Mouse (Mus musculus): Measurements from ENCODE around the gene Fam78a. TPM values are rescaled to one million over a fixed set of nuclear protein-coding genes. Genes with fewer than 3 reads are reported as not detected.
A peak's percentile ranks its signal among the peaks of the same experiment; 100 is the strongest.

Gene Fam78a
- polyA plus RNA-seq, 1 experiment from 2014 or later: 1.5 TPM

- H3K4me3 ChIP-seq: no peak overlapping the region
- no peak for DNase-seq (ENCODE audit: extremely low spot score, low spot score)
- peaks cover 9% of the 10 kb centered on the region for H3K4me1 ChIP-seq
- no peak overlapping the region for H3K27ac ChIP-seq
- peaks cover 5% of the 10 kb centered on the region; the same call in 1 of the 2 replicates for H3K9me3 ChIP-seq
- 94% methylated on average over 20 of the region's 20 CpGs for WGBS
- no peaks in the 10 kb centered on the region for H3K36me3 ChIP-seq (replicated peaks)
- H3K27me3 ChIP-seq (ENCODE audit: poor library complexity, severe bottlenecking): no peaks in the 10 kb centered on the region
These were observed 35.4 kb upstream of the Fam78a start for GRCm38 (mm10) chr2:32119802-32120750.

GRCm38 (mm10) chr2:32115851-32116268 lies 31.2 kb upstream of the Fam78a start:
- 93% methylated on average over 4 of the region's 4 CpGs for WGBS
- DNase-seq (ENCODE audit: extremely low spot score, low spot score): no peak
- no peaks in the 10 kb centered on the region for H3K27me3 ChIP-seq (ENCODE audit: poor library complexity, severe bottlenecking)

DNA sequence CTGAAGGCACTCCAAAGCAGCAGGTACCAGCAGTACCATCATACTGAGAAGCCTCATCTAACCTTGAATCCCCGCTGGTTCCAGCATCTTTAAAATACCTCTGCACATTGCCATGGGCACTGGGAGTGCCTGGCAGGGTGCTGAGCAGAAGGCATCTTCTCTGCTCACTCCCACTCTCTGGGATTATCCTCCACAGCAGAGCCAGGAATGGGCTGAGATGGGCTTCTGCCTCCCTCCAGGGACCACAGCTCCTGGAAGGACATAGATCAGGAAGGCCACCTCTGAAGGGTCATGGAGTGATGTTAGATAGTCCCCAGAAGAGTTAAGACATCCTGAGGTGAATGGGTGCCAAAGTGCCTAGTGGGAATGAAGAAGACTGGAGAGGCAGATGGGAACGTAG lies 27.9 kb upstream of the Fam78a start:
- no peaks in the 10 kb centered on the region for H3K4me1 ChIP-seq
- H3K9me3 ChIP-seq: peaks cover 5% of the 10 kb centered on the region; the same call in 1 of the 2 replicates
- H3K36me3 ChIP-seq (replicated peaks): no peaks in the 10 kb centered on the region
- no peak overlapping the region for H3K4me3 ChIP-seq
- no peaks in the 10 kb centered on the region for H3K27me3 ChIP-seq (ENCODE audit: poor library complexity, severe bottlenecking)
- WGBS: 81% methylated on average over 2 of the region's 2 CpGs
- no peak for DNase-seq (ENCODE audit: extremely low spot score, low spot score)
- no peak overlapping the region for H3K27ac ChIP-seq

More at GRCm38 (mm10) chr2:32115851-32116268, 31.2 kb upstream of the Fam78a start:
- H3K36me3 ChIP-seq (replicated peaks): no peaks in the 10 kb centered on the region
- H3K9me3 ChIP-seq: peaks cover 5% of the 10 kb centered on the region; the same call in 1 of the 2 replicates
- H3K27ac ChIP-seq: no peak overlapping the region
- no peaks in the 10 kb centered on the region for H3K4me1 ChIP-seq
- no peak overlapping the region for H3K4me3 ChIP-seq

- Histone ChIP-seq H3K27ac (no peak overlapping the region), H3K4me1 (no peaks in the 10 kb centered on the region; the same call in 1 of the 2 replicates), H3K27me3 (ENCODE audit: poor library complexity, severe bottlenecking) (no peaks in the 10 kb centered on the region), H3K9me3 (peaks cover 1% of the 10 kb centered on the region; the same call in 1 of the 2 replicates), H3K36me3 (replicated peaks) (no peaks in the 10 kb centered on the region), H3K4me3 (no peak overlapping the region)
- no peak for DNase-seq (ENCODE audit: extremely low spot score, low spot score)
- WGBS: 96% methylated on average over 1 of the region's 1 CpGs
These were observed 26.6 kb upstream of the Fam78a start for GRCm38 (mm10) chr2:32111268-32111667.

DNA sequence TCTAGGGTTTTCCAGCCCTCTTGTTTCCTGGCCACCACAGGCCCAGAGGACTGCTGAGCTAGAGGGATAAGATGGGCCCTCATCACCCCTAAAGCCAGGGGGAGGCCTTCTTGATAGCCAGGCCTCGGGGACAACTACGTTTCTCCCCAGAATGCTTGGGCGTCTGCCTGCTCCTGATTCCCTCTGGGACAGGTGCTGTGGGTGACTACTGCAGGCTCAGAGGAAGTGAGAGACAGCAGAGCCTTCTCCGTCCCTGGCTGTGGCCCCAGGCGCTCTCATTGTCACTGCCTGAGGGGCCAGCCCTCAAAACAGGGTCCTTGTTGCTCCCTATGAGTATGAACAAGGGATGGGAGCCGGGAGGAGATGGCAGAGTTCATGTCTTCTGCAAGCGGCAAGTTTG lies 21.3 kb upstream of the Fam78a start:
- Histone ChIP-seq H3K27ac (peak overlapping the region; percentile 65), H3K4me1 (peaks cover 30% of the 10 kb centered on the region), H3K4me3 (no peak overlapping the region), H3K27me3 (ENCODE audit: poor library complexity, severe bottlenecking) (no peaks in the 10 kb centered on the region), H3K9me3 (no peaks in the 10 kb centered on the region), H3K36me3 (replicated peaks) (no peaks in the 10 kb centered on the region)
- no peak for DNase-seq (ENCODE audit: extremely low spot score, low spot score)
- WGBS: 82% methylated on average over 7 of the region's 7 CpGs

DNA sequence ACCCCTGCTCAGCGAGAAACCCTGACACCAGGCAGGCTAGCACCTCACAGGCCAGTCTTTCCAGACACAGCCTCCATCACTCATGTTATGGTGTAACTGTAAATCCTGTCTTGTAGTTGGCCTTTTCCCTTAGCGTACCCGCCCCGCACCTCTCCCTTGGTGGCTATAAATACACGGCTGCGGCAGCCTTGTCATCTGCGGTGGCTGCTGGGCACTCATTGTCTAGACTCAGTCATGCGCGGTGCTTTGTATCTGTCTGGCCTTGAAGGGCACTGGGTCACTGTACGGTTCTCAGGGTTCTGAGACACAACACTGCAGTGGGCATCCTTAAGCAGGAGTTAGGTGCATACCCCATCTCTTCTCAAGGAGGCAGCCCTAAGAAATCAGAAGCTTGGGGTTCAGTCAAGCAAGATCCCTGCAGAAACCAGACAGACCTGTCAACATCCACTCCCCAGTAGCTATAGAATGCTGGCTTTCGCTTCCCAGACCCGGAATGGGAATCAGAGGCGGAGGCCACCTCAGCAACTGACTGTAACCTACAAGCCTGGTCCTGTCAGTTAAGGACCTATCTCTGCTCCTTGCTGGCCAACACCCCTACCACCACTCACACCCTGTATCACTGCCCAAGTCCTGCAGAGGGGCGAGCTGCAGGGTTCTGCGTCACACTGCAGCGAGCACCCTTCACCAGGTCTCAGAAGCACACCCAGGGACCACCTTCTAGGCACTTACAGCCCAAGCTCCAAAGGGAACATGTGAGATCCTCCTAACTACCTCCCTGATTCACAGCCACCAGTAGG lies 20.7 kb upstream of the Fam78a start:
- Histone ChIP-seq H3K27ac (peak overlapping the region; percentile 65), H3K9me3 (peaks cover 4% of the 10 kb centered on the region; the same call in 1 of the 2 replicates), H3K27me3 (ENCODE audit: poor library complexity, severe bottlenecking) (no peaks in the 10 kb centered on the region), H3K4me1 (peaks cover 30% of the 10 kb centered on the region), H3K4me3 (no peak overlapping the region), H3K36me3 (replicated peaks) (no peaks in the 10 kb centered on the region)
- 82% methylated on average over 16 of the region's 16 CpGs for WGBS
- no peak for DNase-seq (ENCODE audit: extremely low spot score, low spot score)

DNA sequence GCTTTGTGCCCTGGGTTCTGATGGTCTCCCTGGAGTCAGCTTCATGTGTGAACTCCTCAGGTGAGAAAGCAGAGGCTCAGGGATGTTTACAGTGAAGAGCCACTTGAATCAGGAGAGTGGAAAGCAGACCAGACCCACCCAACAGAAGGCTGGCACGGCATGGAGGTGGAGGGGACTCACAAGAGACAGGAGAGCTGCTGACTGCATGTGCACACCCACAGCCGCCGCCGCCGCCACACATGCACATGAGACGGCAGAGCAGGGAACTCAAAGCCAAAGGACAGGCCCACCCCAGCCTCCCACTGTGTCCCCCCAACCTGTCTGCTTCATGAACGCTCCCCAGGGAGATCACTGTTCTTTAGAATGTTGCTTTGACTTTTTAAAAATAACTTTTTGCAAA lies 19.5 kb upstream of the Fam78a start:
- peaks cover 4% of the 10 kb centered on the region; the same call in 1 of the 2 replicates for H3K9me3 ChIP-seq
- DNase-seq (ENCODE audit: extremely low spot score, low spot score): no peak
- H3K4me1 ChIP-seq: peaks cover 30% of the 10 kb centered on the region
- H3K27ac ChIP-seq: no peak overlapping the region
- no peak overlapping the region for H3K4me3 ChIP-seq
- no peaks in the 10 kb centered on the region for H3K36me3 ChIP-seq (replicated peaks)
- 87% methylated on average over 7 of the region's 7 CpGs for WGBS
- H3K27me3 ChIP-seq (ENCODE audit: poor library complexity, severe bottlenecking): no peaks in the 10 kb centered on the region

- Histone ChIP-seq H3K4me1 (peaks cover 30% of the 10 kb centered on the region), H3K4me3 (peak overlapping the region; percentile 26), H3K9me3 (peaks cover 4% of the 10 kb centered on the region; the same call in 1 of the 2 replicates), H3K36me3 (replicated peaks) (no peaks in the 10 kb centered on the region), H3K27ac (0 out of 2 replicates have a peak overlapping the region, but pooled peaks have one; percentile 48), H3K27me3 (ENCODE audit: poor library complexity, severe bottlenecking) (no peaks in the 10 kb centered on the region)
- WGBS: 74% methylated on average over 7 of the region's 7 CpGs
- no peak for DNase-seq (ENCODE audit: extremely low spot score, low spot score)
These were observed 18.9 kb upstream of the Fam78a start for GRCm38 (mm10) chr2:32103557-32103956.

DNA sequence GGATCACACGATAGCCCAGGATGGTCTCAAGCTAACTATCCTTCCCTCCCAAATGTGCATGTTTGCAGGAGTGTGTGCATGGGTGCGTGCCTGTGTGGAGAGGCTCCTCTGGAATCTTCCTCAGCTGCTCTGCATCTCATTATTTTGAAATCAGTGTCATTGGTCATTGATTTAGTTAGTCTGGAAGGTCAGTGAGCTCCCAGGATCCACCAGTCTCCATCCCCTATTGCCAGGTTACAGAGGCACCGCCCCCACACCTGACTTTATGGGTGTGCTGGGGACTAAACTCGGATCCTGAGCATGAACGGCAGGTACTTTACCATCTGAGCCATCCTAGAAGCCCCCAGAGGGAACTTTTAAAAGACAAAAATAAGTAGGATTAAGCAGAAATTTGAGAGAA lies 18.3 kb upstream of the Fam78a start:
- Histone ChIP-seq H3K4me1 (peaks cover 30% of the 10 kb centered on the region), H3K36me3 (replicated peaks) (no peaks in the 10 kb centered on the region), H3K27me3 (ENCODE audit: poor library complexity, severe bottlenecking) (no peaks in the 10 kb centered on the region), H3K4me3 (peak overlapping the region; percentile 26), H3K9me3 (peaks cover 4% of the 10 kb centered on the region; the same call in 1 of the 2 replicates), H3K27ac (0 out of 2 replicates have a peak overlapping the region, but pooled peaks have one; percentile 48)
- WGBS: 56% methylated on average over 5 of the region's 5 CpGs
- no peak for DNase-seq (ENCODE audit: extremely low spot score, low spot score)

GRCm38 (mm10) chr2:32096122-32096420 lies 11.4 kb upstream of the Fam78a start:
- Histone ChIP-seq H3K4me1 (peaks cover 18% of the 10 kb centered on the region), H3K9me3 (peaks cover 4% of the 10 kb centered on the region; the same call in 1 of the 2 replicates), H3K27ac (peak overlapping the region; percentile 71), H3K27me3 (ENCODE audit: poor library complexity, severe bottlenecking) (no peaks in the 10 kb centered on the region), H3K4me3 (peak overlapping the region; percentile 37), H3K36me3 (replicated peaks) (no peaks in the 10 kb centered on the region)
- 89% methylated on average over 10 of the region's 10 CpGs for WGBS
- no peak for DNase-seq (ENCODE audit: extremely low spot score, low spot score)

GRCm38 (mm10) chr2:32095351-32096121 lies 10.9 kb upstream of the Fam78a start, which contains the start of gene Plpp7:
Gene Plpp7, plus strand, starts transcription at chr2:32095528.
- H3K4me1 ChIP-seq: peaks cover 18% of the 10 kb centered on the region
- H3K27ac ChIP-seq: peak within 1 kb of the TSS; percentile 71
- H3K36me3 ChIP-seq (replicated peaks): no peaks in the 10 kb centered on the region
- peaks cover 1% of the 10 kb centered on the region; the same call in 1 of the 2 replicates for H3K9me3 ChIP-seq
- WGBS: 62% methylated on average over 22 of the region's 22 CpGs
- H3K4me3 ChIP-seq: peak within 1 kb of the TSS; percentile 37
- peaks cover 4% of the 10 kb centered on the region; the same call in 1 of the 2 replicates for H3K27me3 ChIP-seq (ENCODE audit: poor library complexity, severe bottlenecking)
- DNase-seq (ENCODE audit: extremely low spot score, low spot score): peak; percentile 54
